Mouse (Mus musculus) hindbrain, embryonic 11.5 days (tissue): ENCODE data around the gene 2810004N23Rik. TPM values are rescaled to one million over a fixed set of nuclear protein-coding genes. Genes with fewer than 3 reads are reported as not detected.
A peak's percentile ranks its signal among the peaks of the same experiment; 100 is the strongest.

Source experiments
- ATAC-seq: fragments of 200-750 bp; cut with Nextera tagmentation; 2 replicates; pipeline ENCODE4 v1.8.0; 2017; ENCODE audit warnings: mild to moderate bottlenecking, moderate TSS enrichment, moderate library complexity; ENCODE audit not compliant: low FRiP score
- DNase-seq: peaks from one replicate; pipeline ENCODE4 v3.0.0-alpha.2; 2015; ENCODE audit warnings: low spot score
- H3K27ac ChIP-seq: fragments of 300-500 bp; sonication (generic); 2 replicates; pipeline ENCODE4 v1.5.1; 2014; ENCODE audit warnings: mild to moderate bottlenecking, low read depth, low read length
- H3K27me3 ChIP-seq: fragments of 300-500 bp; sonication (generic); 2 replicates; pipeline ENCODE4 v1.6.1; 2014; ENCODE audit warnings: mild to moderate bottlenecking, low read length, moderate library complexity, mixed read lengths; ENCODE audit not compliant: control insufficient read depth, insufficient read depth
- H3K36me3 ChIP-seq: fragments of 300-500 bp; sonication (generic); 2 replicates; pipeline ENCODE4 v1.6.1; 2014; ENCODE audit warnings: mild to moderate bottlenecking, low read length, moderate library complexity, mixed read lengths; ENCODE audit not compliant: control insufficient read depth, insufficient read depth
- H3K4me1 ChIP-seq: fragments of 300-500 bp; sonication (generic); replicated peaks from 2 replicates; pipeline ENCODE4 v1.6.1; 2014; ENCODE audit warnings: low read length, mixed read lengths; ENCODE audit not compliant: control insufficient read depth, insufficient read depth
- H3K4me2 ChIP-seq: fragments of 300-500 bp; sonication (generic); replicated peaks from 2 replicates; pipeline ENCODE4 v1.6.1; 2014; ENCODE audit warnings: mild to moderate bottlenecking, low read depth, low read length
- H3K4me3 ChIP-seq: fragments of 300-500 bp; sonication (generic); 2 replicates; pipeline ENCODE4 v1.5.1; 2014; ENCODE audit warnings: low read depth, low read length
- H3K9ac ChIP-seq: fragments of 300-500 bp; sonication (generic); 2 replicates; pipeline ENCODE4 v1.6.1; 2014; ENCODE audit warnings: low read depth, low read length
- H3K9me3 ChIP-seq: fragments of 300-500 bp; sonication (generic); 2 replicates; pipeline ENCODE4 v1.6.1; 2016; ENCODE audit warnings: low read length; ENCODE audit not compliant: control insufficient read depth
- WGBS: fragments of 180-500 bp; shearing (Covaris S2); extraction: QIAGEN DNeasy Blood & Tissue Kit; methylation state at CpG from one replicate; pipeline ENCODE4 v1.1.7; 2014; 5-methylcytosine and 5-hydroxymethylcytosine counted together
- polyA plus RNA-seq: library from polyadenylated mRNA; unstranded; fragments of >200 nt; fragmentation: Nextera tagmentation; extraction: Ambion mirVana; gene quantifications from 2 replicates; pipeline ENCODE4 v1.2.1, GENCODE M21; 2014

The 2810004N23Rik gene
- polyA plus RNA-seq, 1 experiment from 2014 or later: 38.8 TPM

- Histone ChIP-seq H3K9me3 (no peaks in the 10 kb centered on the region), H3K4me3 (no peak overlapping the region), H3K27ac (no peak overlapping the region), H3K9ac (no peak overlapping the region), H3K36me3 (no peaks in the 10 kb centered on the region; the same call in 1 of the 2 replicates), H3K4me1 (no peaks in the 10 kb centered on the region), H3K27me3 (no peaks in the 10 kb centered on the region; the same call in 1 of the 2 replicates), H3K4me2 (no peak overlapping the region)
- ATAC-seq (no peak), DNase-seq (no peak)
- WGBS: 79% methylated on average over 6 of the region's 6 CpGs
These were observed 39.4 kb downstream of the 2810004N23Rik start for GRCm38 (mm10) chr8:124823497-124823896.

- H3K9ac ChIP-seq: no peak overlapping the region
- ATAC-seq: no peak
- H3K27ac ChIP-seq: no peak overlapping the region
- H3K9me3 ChIP-seq: peaks cover 4% of the 10 kb centered on the region; the same call in 1 of the 2 replicates
- no peak for DNase-seq
- H3K4me1 ChIP-seq: no peaks in the 10 kb centered on the region
- H3K36me3 ChIP-seq: no peaks in the 10 kb centered on the region; the same call in 1 of the 2 replicates
- H3K27me3 ChIP-seq: no peaks in the 10 kb centered on the region; the same call in 1 of the 2 replicates
- H3K4me3 ChIP-seq: no peak overlapping the region
- 63% methylated on average over 11 of the region's 11 CpGs for WGBS
- H3K4me2 ChIP-seq: no peak overlapping the region
These were observed 42.8 kb downstream of the 2810004N23Rik start for GRCm38 (mm10) chr8:124820125-124820524.

DNA sequence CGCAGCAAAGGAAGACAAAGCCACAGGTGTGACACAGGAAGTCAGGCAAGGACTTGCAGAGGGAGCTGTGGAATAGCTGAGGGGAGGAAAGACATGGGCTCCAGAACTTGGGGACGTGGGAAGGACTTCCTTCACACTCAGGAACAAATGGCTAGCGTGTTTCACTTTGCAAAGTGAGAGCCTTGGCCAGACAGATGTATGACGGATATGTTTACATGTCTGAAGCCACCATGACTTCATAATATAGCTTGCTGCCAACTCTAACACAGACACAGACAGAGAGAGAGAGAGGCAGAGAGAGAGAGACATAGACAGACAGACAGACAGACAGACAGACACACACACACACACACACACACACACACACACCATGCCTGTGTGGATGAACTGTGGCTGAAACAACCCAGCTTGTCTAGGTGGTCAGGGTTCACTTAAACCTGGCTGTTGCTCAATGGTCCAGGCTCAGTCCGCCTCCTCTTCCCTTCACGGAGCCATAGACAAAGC, 43.3 kb downstream of the 2810004N23Rik start:
- no peak overlapping the region for H3K9ac ChIP-seq
- no peak overlapping the region for H3K27ac ChIP-seq
- H3K4me3 ChIP-seq: no peak overlapping the region
- ATAC-seq: no peak
- no peak for DNase-seq
- H3K9me3 ChIP-seq: peaks cover 4% of the 10 kb centered on the region; the same call in 1 of the 2 replicates
- no peak overlapping the region for H3K4me2 ChIP-seq
- no peaks in the 10 kb centered on the region; the same call in 1 of the 2 replicates for H3K36me3 ChIP-seq
- no peaks in the 10 kb centered on the region for H3K4me1 ChIP-seq
- 84% methylated on average over 6 of the region's 6 CpGs for WGBS
- no peaks in the 10 kb centered on the region; the same call in 1 of the 2 replicates for H3K27me3 ChIP-seq

DNA sequence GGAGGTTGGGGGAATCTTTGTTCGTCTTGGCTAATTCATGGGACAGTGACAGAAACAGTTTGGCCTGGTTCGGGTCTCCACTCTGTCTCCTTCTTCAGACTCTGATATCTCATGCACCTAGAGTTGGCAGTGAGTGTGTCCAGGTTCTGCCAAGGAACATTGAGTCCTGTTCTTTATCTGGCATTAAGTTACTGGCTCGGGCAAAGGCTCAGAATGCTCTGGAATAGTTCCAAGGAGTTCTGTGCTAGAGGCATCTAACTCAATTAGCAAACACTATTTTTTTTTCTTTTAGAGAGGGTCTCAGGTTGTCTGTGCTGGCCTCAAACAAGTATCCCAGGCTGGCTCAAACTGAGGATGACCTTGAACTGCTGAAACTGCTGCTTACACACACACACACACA, 45.6 kb downstream of the 2810004N23Rik start:
- H3K9ac ChIP-seq: no peak overlapping the region
- 89% methylated on average over 3 of the region's 3 CpGs for WGBS

DNA sequence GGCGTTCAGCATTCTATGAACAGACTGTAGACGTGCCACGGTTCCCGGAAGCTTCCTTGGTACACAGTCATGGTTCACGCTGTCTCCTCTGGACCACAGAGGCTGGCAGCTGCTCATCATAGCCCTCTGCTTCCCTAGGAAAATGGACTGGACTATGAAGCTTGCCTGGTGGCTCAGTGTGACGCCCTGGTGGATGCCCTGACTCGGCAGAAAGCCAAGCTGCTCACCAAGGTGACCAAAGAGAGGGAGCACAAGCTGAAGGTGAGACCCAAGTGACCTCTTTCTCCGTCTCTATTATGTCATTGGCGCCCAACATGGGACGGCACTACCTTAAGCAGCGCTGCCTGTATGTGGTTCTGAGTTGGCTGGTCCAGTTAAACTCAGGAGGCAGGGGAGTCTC, 46.1 kb downstream of the 2810004N23Rik start:
- Histone ChIP-seq H3K4me1 (no peaks in the 10 kb centered on the region), H3K9ac (no peak overlapping the region), H3K9me3 (peaks cover 4% of the 10 kb centered on the region; the same call in 1 of the 2 replicates), H3K27ac (no peak overlapping the region), H3K27me3 (no peaks in the 10 kb centered on the region; the same call in 1 of the 2 replicates), H3K36me3 (no peaks in the 10 kb centered on the region; the same call in 1 of the 2 replicates), H3K4me2 (no peak overlapping the region), H3K4me3 (no peak overlapping the region)
- ATAC-seq: no peak
- WGBS: 91% methylated on average over 11 of the region's 11 CpGs
- DNase-seq: no peak

More for the DNA sequence above, 45.6 kb downstream of the 2810004N23Rik start:
- Histone ChIP-seq H3K27ac (no peak overlapping the region), H3K4me1 (no peaks in the 10 kb centered on the region), H3K27me3 (no peaks in the 10 kb centered on the region; the same call in 1 of the 2 replicates), H3K4me2 (no peak overlapping the region), H3K9me3 (peaks cover 4% of the 10 kb centered on the region; the same call in 1 of the 2 replicates), H3K36me3 (no peaks in the 10 kb centered on the region; the same call in 1 of the 2 replicates), H3K4me3 (no peak overlapping the region)
- no peak for ATAC-seq
- DNase-seq: no peak

GRCm38 (mm10) chr8:124815870-124816269, 47.0 kb downstream of the 2810004N23Rik start:
- H3K27ac ChIP-seq: no peak overlapping the region
- H3K4me3 ChIP-seq: no peak overlapping the region
- WGBS: 91% methylated on average over 12 of the region's 12 CpGs
- H3K27me3 ChIP-seq: no peaks in the 10 kb centered on the region; the same call in 1 of the 2 replicates
- no peak overlapping the region for H3K4me2 ChIP-seq
- no peaks in the 10 kb centered on the region; the same call in 1 of the 2 replicates for H3K36me3 ChIP-seq
- ATAC-seq: no peak
- no peaks in the 10 kb centered on the region for H3K4me1 ChIP-seq
- no peak overlapping the region for H3K9ac ChIP-seq
- no peak for DNase-seq
- H3K9me3 ChIP-seq: peaks cover 4% of the 10 kb centered on the region; the same call in 1 of the 2 replicates

DNA sequence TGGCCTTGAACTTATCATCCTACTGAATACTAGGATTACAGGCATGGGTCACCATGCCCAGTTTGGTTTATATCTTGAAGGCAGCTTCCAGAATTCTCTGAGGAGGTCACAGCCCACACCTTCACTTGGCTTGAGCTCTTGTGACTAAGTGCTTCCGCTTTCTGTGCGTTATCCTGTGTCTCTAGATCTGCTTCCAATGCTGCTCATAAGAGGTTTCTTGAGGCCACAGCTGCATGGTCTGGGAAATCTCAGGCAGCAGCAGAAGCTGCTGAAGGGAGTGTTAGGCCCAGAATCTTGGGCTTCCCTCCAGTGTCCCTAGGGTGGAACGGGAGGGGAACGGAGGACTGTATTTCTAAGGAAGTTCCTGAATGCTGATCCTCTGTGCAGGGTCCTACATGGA, 49.6 kb downstream of the 2810004N23Rik start:
- no peak for DNase-seq
- no peaks in the 10 kb centered on the region; the same call in 1 of the 2 replicates for H3K36me3 ChIP-seq
- peaks cover 4% of the 10 kb centered on the region; the same call in 1 of the 2 replicates for H3K9me3 ChIP-seq
- no peaks in the 10 kb centered on the region for H3K4me1 ChIP-seq
- no peak for ATAC-seq
- no peaks in the 10 kb centered on the region for H3K27me3 ChIP-seq
- no peak overlapping the region for H3K4me3 ChIP-seq
- H3K4me2 ChIP-seq: no peak overlapping the region
- H3K9ac ChIP-seq: no peak overlapping the region
- no peak overlapping the region for H3K27ac ChIP-seq
- 94% methylated on average over 4 of the region's 4 CpGs for WGBS

DNA sequence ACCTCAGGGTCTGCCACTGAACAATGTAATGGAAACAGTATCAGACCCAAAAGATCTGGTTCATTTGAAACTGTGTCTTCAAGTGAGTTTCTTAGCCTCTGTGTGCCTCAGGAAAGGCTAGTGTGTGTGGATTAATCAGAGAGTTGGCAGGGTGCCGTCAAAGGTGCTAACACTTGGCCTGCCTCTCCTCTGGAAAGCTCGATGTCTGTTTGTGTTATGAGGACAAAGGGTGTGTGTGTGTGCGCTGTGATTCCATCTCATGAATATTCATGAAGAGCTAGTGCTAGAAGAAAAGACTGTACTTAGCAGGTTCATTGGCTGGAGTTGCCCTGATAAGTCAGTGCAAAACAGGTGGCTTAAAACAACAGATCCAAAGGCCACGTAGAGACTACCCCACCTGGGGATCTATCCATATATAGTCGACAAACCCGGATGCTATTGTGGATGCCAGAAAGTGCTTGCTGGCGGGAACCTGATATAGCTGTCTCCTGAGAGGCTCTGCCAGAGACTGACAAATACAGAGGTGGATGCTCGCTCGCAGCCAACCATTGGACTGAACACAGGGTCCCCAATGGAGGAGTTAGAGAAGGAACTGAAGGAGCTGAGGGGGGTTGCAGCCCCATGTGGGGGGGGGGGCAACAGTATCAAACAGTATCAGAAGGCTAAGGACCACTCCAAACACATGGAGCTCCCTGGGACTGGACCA, 52.1 kb downstream of the 2810004N23Rik start:
- ATAC-seq (peak; percentile 68; the same call in 1 of the 2 replicates), DNase-seq (peak; percentile 29)
- Histone ChIP-seq H3K9me3 (no peaks in the 10 kb centered on the region), H3K9ac (no peak overlapping the region), H3K4me2 (no peak overlapping the region), H3K27me3 (no peaks in the 10 kb centered on the region), H3K4me3 (no peak overlapping the region), H3K36me3 (no peaks in the 10 kb centered on the region), H3K27ac (no peak overlapping the region), H3K4me1 (no peaks in the 10 kb centered on the region)
- 33% methylated on average over 9 of the region's 9 CpGs for WGBS
